Mouse (Mus musculus) duodenum, adult 2 months (tissue): ENCODE data around the gene Erich3. TPM values are rescaled to one million over a fixed set of nuclear protein-coding genes. Genes with fewer than 3 reads are reported as not detected.

Experiments
- polyA plus RNA-seq: library from polyadenylated mRNA; depleted of rRNA; stranded (reverse); fragments of >200 nt; gene quantifications from 2 replicates; pipeline ENCODE4 v1.2.3, GENCODE M21; 2012; ENCODE audit warnings: low replicate concordance; rRNA removed

Erich3 gene
- polyA plus RNA-seq: 0.02 and 0.05 TPM in 2 replicates

DNA sequence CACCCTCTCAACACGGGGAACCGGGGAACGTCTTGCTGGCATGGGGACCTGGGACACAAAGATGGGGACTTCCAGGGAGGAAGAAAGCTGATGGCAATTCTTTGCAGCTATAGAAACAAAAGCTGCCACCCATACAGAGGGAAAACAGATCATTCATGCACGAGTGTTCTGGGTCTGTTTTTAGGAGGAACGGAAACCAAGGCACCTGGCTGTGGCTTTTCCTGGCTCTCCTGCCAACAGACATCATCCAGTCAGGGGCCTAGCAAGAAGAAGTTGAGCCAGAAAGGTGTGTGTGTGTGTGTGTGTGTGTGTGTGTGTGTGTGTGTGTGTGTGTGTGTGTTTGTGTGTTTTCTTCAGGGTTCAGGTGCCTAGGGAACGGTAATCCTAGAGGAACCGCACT is at the start of gene Erich3:
TSS of gene Erich3 (plus strand) at position 315 of the 400 bp plus-strand sequence.

Other genes starting within 250 kb of the Erich3 start
- 0.52 and 0.91 TPM in 2 replicates for gene Cryz, start 67.1 kb upstream of the Erich3 start, polyA plus RNA-seq
- gene Tyw3, start 66.8 kb upstream of the Erich3 start, polyA plus RNA-seq: 0.19 and 2.7 TPM in 2 replicates